Mouse (Mus musculus) adrenal gland (tissue): Measurements from ENCODE around the gene Usp3.

Experiments
- intact Hi-C: fragments of 180-260 bp; cut with DNase I; formaldehyde crosslinking; loops from one replicate; pipeline ENCODE4 v1.15.1; 2025

Usp3 gene

GRCm38 (mm10) chr9:66575041-66575877 lies 17.7 kb downstream of the Usp3 start:
- intact Hi-C loops: no loop called here

DNA sequence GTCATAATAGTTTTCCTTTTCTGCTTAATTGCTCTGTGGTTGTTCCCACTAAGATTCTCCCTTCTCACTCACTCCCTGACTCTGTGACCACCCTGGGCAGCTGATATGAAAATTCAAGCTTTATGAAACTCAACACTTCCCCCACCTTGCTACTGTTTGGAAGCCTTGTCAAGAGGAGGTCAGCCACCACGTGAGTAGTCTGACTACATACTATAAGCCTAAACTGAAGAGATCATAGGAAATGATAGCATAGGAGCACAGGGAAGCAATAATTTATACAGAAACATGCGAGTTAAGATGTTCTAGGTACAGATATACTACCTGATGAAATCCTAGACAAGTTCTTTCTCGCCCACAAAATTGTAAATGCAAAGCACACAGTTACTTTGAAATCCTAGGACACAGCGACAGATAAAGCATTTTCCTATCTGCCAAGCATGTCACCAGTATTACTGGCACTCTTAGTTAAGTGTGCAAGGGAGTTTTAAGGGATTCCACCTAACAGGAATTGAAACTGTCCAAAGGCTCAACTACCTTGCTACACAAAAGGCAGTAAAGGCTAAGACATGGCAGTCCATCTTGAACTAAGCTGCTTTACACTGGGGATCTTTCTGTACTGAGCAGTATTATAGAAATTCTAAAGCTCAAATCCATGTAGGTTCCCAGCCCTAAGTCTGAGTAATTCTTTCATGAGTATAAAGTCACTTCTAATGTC lies 20.8 kb downstream of the Usp3 start:
- intact Hi-C loops: no loop called here

DNA sequence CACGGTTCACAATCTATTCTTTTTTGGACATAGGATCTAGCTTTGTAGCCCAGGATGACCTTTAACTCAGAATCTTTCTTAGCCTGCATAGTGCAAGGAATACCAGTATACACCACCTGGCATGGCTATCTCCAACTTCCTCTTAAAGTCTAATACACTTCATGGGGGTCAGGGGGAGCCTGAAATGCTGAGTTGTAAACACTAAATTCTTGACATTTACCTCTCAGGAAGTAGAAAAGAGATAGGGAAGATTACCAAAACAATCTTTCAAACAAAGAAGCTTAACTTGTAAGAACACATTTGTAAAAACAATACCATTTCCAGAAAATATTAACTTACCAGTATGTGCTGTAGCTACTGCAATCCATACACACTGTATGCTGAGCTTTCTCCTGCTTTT lies 30.7 kb downstream of the Usp3 start:
- intact Hi-C loops: no loop called here

DNA sequence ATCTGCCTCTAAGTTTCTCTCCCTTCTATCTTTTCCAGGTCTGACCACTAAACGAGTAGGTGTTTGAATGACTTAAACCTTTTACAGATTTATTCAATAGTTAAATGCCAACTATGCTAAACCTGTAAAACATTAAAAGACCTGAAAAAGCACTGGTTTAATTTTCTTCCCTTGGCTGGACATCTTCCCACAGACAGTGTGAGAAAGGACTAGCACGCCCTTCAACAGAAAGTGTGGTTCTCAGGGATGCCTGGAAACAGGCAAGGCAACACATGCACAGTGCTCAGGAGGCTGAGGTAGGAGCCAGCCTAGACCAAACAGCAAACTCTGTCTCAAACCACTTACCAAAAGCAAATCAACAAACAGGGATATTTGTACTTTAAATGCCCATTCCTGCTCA lies 31.4 kb downstream of the Usp3 start:
- intact Hi-C loops: no loop called here

DNA sequence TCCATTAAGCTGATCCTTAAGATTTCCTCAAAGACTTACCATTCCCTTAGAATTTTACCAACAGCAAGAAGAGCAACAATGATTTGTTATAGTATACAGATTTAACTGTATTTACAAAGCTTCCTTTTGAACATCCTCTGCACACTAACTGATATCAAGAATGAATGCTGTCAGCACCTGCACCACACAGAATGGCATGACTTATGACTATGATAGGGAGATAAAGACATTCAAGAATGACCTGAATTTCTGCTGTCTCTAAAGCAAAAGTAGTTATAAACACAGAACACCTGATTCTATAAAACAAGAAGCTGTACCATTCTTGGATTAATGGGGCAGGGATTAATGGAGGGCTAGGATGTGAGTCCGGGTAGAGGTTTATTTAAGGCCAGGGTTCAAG lies 32.2 kb downstream of the Usp3 start:
- intact Hi-C loops: no loop called here

DNA sequence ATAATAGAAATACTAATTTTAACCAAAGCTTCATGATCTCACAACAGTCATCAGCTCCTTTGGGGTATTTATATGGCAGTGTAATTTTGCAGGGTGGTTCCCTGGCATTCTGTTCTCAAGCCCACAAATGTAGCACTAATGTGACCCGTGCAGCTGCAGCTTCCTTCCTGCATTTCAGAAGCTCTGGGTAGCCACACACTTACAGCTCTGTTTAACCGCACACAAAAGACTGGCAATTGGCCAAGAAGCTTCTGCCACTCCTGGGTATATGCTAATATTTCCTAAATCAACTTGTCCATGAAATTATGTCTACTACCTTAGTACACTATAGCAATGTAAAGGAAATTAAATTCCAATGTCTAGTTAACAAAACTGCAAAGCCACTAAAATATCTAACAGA lies 32.6 kb downstream of the Usp3 start:
- intact Hi-C loops: no loop called here

GRCm38 (mm10) chr9:66558971-66559370 lies 34.0 kb downstream of the Usp3 start:
- intact Hi-C loops: loop anchor here (5.0 kb wide), 1 partner anchor 33 kb away; the partner anchor contains the start of gene Usp3

GRCm38 (mm10) chr9:66542785-66543184 lies 50.2 kb downstream of the Usp3 start:
- intact Hi-C loops: no loop called here

GRCm38 (mm10) chr9:66521595-66521994 lies 71.3 kb downstream of the Usp3 start:
- intact Hi-C loops: no loop called here

DNA sequence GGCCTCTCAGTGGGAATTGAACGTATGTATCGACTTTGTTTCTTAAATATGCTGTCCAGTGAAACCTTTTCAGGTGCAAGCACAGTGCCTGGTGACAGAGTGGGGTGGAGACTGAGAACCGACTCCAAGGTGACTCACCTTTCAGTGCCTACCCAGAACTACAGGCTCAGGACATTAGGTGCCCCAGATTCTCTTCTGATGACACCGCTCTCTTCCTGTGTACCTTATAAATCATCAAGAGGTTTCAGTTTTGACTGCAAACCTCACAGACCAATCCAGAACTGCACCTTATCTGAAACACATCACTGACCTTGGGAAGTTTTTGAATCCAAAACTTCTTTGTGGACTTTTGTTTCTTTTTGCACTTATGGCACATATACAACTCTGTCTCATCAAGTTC lies 72.6 kb downstream of the Usp3 start:
- intact Hi-C loops: no loop called here

- intact Hi-C loops: loop anchor here (5.0 kb wide), 2 partner anchors 73 to 98 kb away; partner anchors contain the start of gene Usp3
These were observed 74.0 kb downstream of the Usp3 start for GRCm38 (mm10) chr9:66518901-66519300.

- intact Hi-C loops: loop anchor here (5.0 kb wide), 2 partner anchors 74 to 99 kb away; partner anchors contain the start of gene Usp3
These were observed 74.7 kb downstream of the Usp3 start for GRCm38 (mm10) chr9:66518251-66518650.

GRCm38 (mm10) chr9:66517746-66518145 lies 75.2 kb downstream of the Usp3 start:
- intact Hi-C loops: loop anchor here (5.0 kb wide), 2 partner anchors 75 to 100 kb away; partner anchors contain the start of gene Usp3

DNA sequence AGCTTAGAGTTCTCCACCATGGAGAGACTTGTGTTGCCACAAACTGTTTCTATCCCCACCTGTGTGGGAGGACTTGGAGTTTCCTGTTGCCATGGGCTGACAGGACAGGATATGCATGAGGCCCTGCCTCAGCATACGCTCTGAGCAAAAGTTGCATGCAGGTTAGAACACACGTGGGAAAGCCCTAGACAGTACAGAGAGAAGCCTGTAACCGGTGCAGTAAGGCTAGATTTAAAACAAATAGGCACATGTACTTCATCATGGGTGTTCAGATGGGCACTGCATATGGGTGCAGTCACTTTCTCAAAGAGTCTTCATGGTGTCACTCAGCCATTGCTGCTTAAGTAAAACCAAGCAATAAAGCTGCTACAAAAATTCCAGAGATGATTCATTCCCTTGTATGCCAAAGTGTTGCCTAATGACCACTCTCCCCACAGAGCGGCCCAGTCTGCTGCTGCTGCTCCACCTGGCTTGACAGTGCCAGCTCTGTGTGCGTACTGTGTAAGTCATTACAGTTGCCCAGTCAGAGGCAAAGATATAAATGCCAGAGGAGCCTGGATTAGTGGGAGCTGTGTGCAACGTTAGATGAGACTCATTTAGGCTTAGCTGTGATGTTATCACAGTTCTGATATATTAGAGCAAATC lies 76.5 kb downstream of the Usp3 start:
- intact Hi-C loops: loop anchor here (5.0 kb wide), 2 partner anchors 76 to 101 kb away; partner anchors contain the start of gene Usp3

- intact Hi-C loops: loop anchor here (5.0 kb wide), 2 partner anchors 77 to 102 kb away; partner anchors contain the start of gene Usp3
These were observed 77.2 kb downstream of the Usp3 start for GRCm38 (mm10) chr9:66515680-66516210.

GRCm38 (mm10) chr9:66515115-66515514 lies 77.8 kb downstream of the Usp3 start:
- intact Hi-C loops: loop anchor here (5.0 kb wide), 2 partner anchors 77 to 102 kb away; partner anchors contain the start of gene Usp3

GRCm38 (mm10) chr9:66514256-66514770 lies 78.6 kb downstream of the Usp3 start, which contains the start of gene Fbxl22:
Gene Fbxl22, minus strand, starts transcription at chr9:66514593.
- intact Hi-C loops: no loop called here

GRCm38 (mm10) chr9:66513661-66514255 lies 79.2 kb downstream of the Usp3 start:
- intact Hi-C loops: no loop called here

GRCm38 (mm10) chr9:66513150-66513549 lies 79.8 kb downstream of the Usp3 start:
- intact Hi-C loops: no loop called here

- intact Hi-C loops: no loop called here
These were observed 80.6 kb downstream of the Usp3 start for GRCm38 (mm10) chr9:66512351-66512671.
